Mouse (Mus musculus): ENCODE data around the gene Trim30d. TPM values are rescaled to one million over a fixed set of nuclear protein-coding genes. Genes with fewer than 3 reads are reported as not detected.
"Not testable (repeated sequence)": the region's sequence is repeated elsewhere in the genome, so short reads cannot be mapped to it uniquely, and the experiment has no call there.

The Trim30d gene
- polyA plus RNA-seq (2012; ENCODE audit: insufficient read depth, insufficient read length, missing spikeins), result 51.7 and 57.7 TPM in 2 replicates

GRCm38 (mm10) chr7:104507421-104508065 is at the start of gene Trim30d:
Gene Trim30d (minus strand): TSS chr7:104507849.
- H3K4me3 ChIP-seq (ENCODE audit: insufficient read depth, low read length), result not testable (repeated sequence)

GRCm38 (mm10) chr7:104552700-104553099 is 45.1 kb upstream of the Trim30d start:
- Histone ChIP-seq H3K4me3 (ENCODE audit: insufficient read depth, low read length) (no peak overlapping the region), H3K4me1 (ENCODE audit: control insufficient read depth, insufficient read depth, low read length) (no peaks in the 10 kb centered on the region), H3K27ac (ENCODE audit: insufficient read depth, low read depth, low read length) (no peak overlapping the region)
- TF ChIP-seq CTCF (IDR thresholded peaks at IDR 0.05; ENCODE audit: low read depth, low read length), result no peak

More at GRCm38 (mm10) chr7:104507421-104508065, at the start of gene Trim30d:
- not testable (repeated sequence) for H3K4me1 ChIP-seq (ENCODE audit: control insufficient read depth, insufficient read depth, low read length); H3K27ac ChIP-seq (ENCODE audit: insufficient read depth, low read depth, low read length)

GRCm38 (mm10) chr7:104549833-104550232 is 42.2 kb upstream of the Trim30d start, which contains the start of gene Olfr651:
Gene Olfr651 (plus strand): TSS chr7:104550133.
- TF ChIP-seq POLR2A (IDR thresholded peaks at IDR 0.05; ENCODE audit: borderline replicate concordance, low read depth, low read length) (no peak), CTCF (IDR thresholded peaks at IDR 0.05; ENCODE audit: low read depth, low read length) (no peak)
- no peak within 1 kb of the TSS for H3K4me3 ChIP-seq (ENCODE audit: insufficient read depth, low read length)
- no peak within 1 kb of the TSS for H3K27ac ChIP-seq (ENCODE audit: insufficient read depth, low read depth, low read length)
- no peaks in the 10 kb centered on the region for H3K4me1 ChIP-seq (ENCODE audit: control insufficient read depth, insufficient read depth, low read length)

GRCm38 (mm10) chr7:104501589-104502371 is 5.9 kb downstream of the Trim30d start:
- no peak overlapping the region for H3K27ac ChIP-seq (ENCODE audit: insufficient read depth, low read depth, low read length)
- H3K4me3 ChIP-seq (ENCODE audit: insufficient read depth, low read length), result no peak overlapping the region
- TF ChIP-seq POLR2A (IDR thresholded peaks at IDR 0.05; ENCODE audit: borderline replicate concordance, low read depth, low read length), result no peak
- no peak for TF ChIP-seq CTCF (IDR thresholded peaks at IDR 0.05; ENCODE audit: low read depth, low read length)
- no peaks in the 10 kb centered on the region for H3K4me1 ChIP-seq (ENCODE audit: control insufficient read depth, insufficient read depth, low read length)

GRCm38 (mm10) chr7:104501186-104501585 is 6.5 kb downstream of the Trim30d start:
- H3K4me1 ChIP-seq (ENCODE audit: control insufficient read depth, insufficient read depth, low read length); H3K4me3 ChIP-seq (ENCODE audit: insufficient read depth, low read length); H3K27ac ChIP-seq (ENCODE audit: insufficient read depth, low read depth, low read length): not testable (repeated sequence)

- H3K4me3 ChIP-seq (ENCODE audit: insufficient read depth, low read length); H3K27ac ChIP-seq (ENCODE audit: insufficient read depth, low read depth, low read length); H3K4me1 ChIP-seq (ENCODE audit: control insufficient read depth, insufficient read depth, low read length): not testable (repeated sequence)
Observed at GRCm38 (mm10) chr7:104499464-104499863, 8.2 kb downstream of the Trim30d start.

- Histone ChIP-seq H3K4me3 (ENCODE audit: insufficient read depth, low read length) (peak within 1 kb of the TSS; percentile 62), H3K4me1 (ENCODE audit: control insufficient read depth, insufficient read depth, low read length) (no peaks in the 10 kb centered on the region), H3K27ac (ENCODE audit: insufficient read depth, low read depth, low read length) (peak within 1 kb of the TSS; percentile 90)
- no peak for TF ChIP-seq POLR2A (IDR thresholded peaks at IDR 0.05; ENCODE audit: borderline replicate concordance, low read depth, low read length)
- TF ChIP-seq CTCF (IDR thresholded peaks at IDR 0.05; ENCODE audit: low read depth, low read length), result no peak
Observed at GRCm38 (mm10) chr7:104465065-104465744, 42.4 kb downstream of the Trim30d start, which contains the start of gene Trim30a. Gene Trim30a (minus strand): TSS chr7:104465193.

GRCm38 (mm10) chr7:104445961-104446645 is 61.5 kb downstream of the Trim30d start:
- TF ChIP-seq POLR2A (IDR thresholded peaks at IDR 0.05; ENCODE audit: borderline replicate concordance, low read depth, low read length), result no peak
- no peak for TF ChIP-seq CTCF (IDR thresholded peaks at IDR 0.05; ENCODE audit: low read depth, low read length)
- Histone ChIP-seq H3K27ac (ENCODE audit: insufficient read depth, low read depth, low read length) (peak overlapping the region; percentile 93), H3K4me1 (ENCODE audit: control insufficient read depth, insufficient read depth, low read length) (peaks cover 12% of the 10 kb centered on the region), H3K4me3 (ENCODE audit: insufficient read depth, low read length) (peak overlapping the region; percentile 59)

Other genes with a start within 250 kb of the Trim30d start
- 14.9 and 15.9 TPM in 2 replicates for gene Trim5, start 219.8 kb downstream of the Trim30d start, polyA plus RNA-seq (2012; ENCODE audit: insufficient read depth, insufficient read length, missing spikeins)
- gene Trim12a, start 192.4 kb downstream of the Trim30d start, polyA plus RNA-seq (2012; ENCODE audit: insufficient read depth, insufficient read length, missing spikeins), result 70.6 and 78.1 TPM in 2 replicates
- 2.5 TPM in 1 of 2 replicates, not detected in the other for gene Trim34b, start 178.4 kb downstream of the Trim30d start, polyA plus RNA-seq (2012; ENCODE audit: insufficient read depth, insufficient read length, missing spikeins)
- 29.4 and 30.3 TPM in 2 replicates for gene Trim12c, start 154.5 kb downstream of the Trim30d start, polyA plus RNA-seq (2012; ENCODE audit: insufficient read depth, insufficient read length, missing spikeins)
- 3.0 and 3.3 TPM in 2 replicates for gene Trim30b, start 138.0 kb downstream of the Trim30d start, polyA plus RNA-seq (2012; ENCODE audit: insufficient read depth, insufficient read length, missing spikeins)
- gene Trim30c, start 107.0 kb downstream of the Trim30d start, polyA plus RNA-seq (2012; ENCODE audit: insufficient read depth, insufficient read length, missing spikeins), result 7.6 and 9.4 TPM in 2 replicates
- gene Trim30a, start 42.7 kb downstream of the Trim30d start, polyA plus RNA-seq (2012; ENCODE audit: insufficient read depth, insufficient read length, missing spikeins), result 145 and 153 TPM in 2 replicates
- not detected in 2 replicates for gene Olfr651, start 42.3 kb upstream of the Trim30d start, polyA plus RNA-seq (2012; ENCODE audit: insufficient read depth, insufficient read length, missing spikeins)
- not detected in 2 replicates for gene Olfr652, start 53.1 kb upstream of the Trim30d start, polyA plus RNA-seq (2012; ENCODE audit: insufficient read depth, insufficient read length, missing spikeins)
- not detected in 2 replicates for gene Olfr653, start 69.5 kb upstream of the Trim30d start, polyA plus RNA-seq (2012; ENCODE audit: insufficient read depth, insufficient read length, missing spikeins)
- not detected in 2 replicates for gene Olfr654, start 79.2 kb upstream of the Trim30d start, polyA plus RNA-seq (2012; ENCODE audit: insufficient read depth, insufficient read length, missing spikeins)
- not detected in 2 replicates for gene Olfr655, start 93.9 kb upstream of the Trim30d start, polyA plus RNA-seq (2012; ENCODE audit: insufficient read depth, insufficient read length, missing spikeins)
- gene Olfr656, start 106.1 kb upstream of the Trim30d start, polyA plus RNA-seq (2012; ENCODE audit: insufficient read depth, insufficient read length, missing spikeins), result not detected in 2 replicates
- not detected in 2 replicates for gene Olfr657, start 116.9 kb upstream of the Trim30d start, polyA plus RNA-seq (2012; ENCODE audit: insufficient read depth, insufficient read length, missing spikeins)
- gene Olfr658, start 139.5 kb upstream of the Trim30d start, polyA plus RNA-seq (2012; ENCODE audit: insufficient read depth, insufficient read length, missing spikeins), result not detected in 2 replicates
- not detected in 2 replicates for gene Olfr659, start 158.9 kb upstream of the Trim30d start, polyA plus RNA-seq (2012; ENCODE audit: insufficient read depth, insufficient read length, missing spikeins)
- not detected in 2 replicates for gene Olfr661, start 178.7 kb upstream of the Trim30d start, polyA plus RNA-seq (2012; ENCODE audit: insufficient read depth, insufficient read length, missing spikeins)